Mouse (Mus musculus) spleen, adult 2 months (tissue): Measurements from ENCODE around the gene 4930556J24Rik.

Source experiments
- CTCF ChIP-seq: fragments of 200-500 bp; IDR thresholded peaks from 2 replicates; pipeline ENCODE4 v1.5.1; 2011; ENCODE audit warnings: mild to moderate bottlenecking, inconsistent platforms; ENCODE audit not compliant: insufficient read depth, insufficient read length, insufficient replicate concordance; ENCODE audit errors: extremely low read depth
- POLR2A ChIP-seq: fragments of 200-500 bp; IDR thresholded peaks from 2 replicates; pipeline ENCODE4 v1.6.1; 2011; ENCODE audit warnings: low read depth, low read length, inconsistent platforms

GRCm38 (mm10) chr11:3963155-3963554 is 13.4 kb downstream of the 4930556J24Rik start:
- TF ChIP-seq POLR2A (no peak), CTCF (no peak)
